In the genomic region with DNA sequence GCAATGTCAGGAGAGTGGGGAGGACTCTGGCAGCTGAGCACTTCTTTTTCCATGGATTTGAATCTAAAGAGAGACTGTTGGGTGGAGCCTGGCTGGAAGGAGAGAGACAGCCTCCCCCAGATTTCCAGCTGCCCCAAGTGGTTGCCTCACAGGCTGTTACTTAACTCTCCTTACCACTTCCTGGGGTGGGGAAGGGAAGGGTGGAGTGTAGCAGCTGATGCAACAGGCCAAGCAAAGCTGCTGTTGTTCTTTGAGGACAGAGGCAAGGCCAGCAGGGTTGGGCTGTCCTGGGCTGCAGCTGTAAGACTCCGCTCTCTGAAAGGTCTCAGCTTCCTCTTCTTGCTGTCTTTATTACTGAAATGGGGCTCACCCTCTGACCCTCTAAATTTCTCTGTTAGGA, we compare ENCODE assay signal across 9 mouse cellular contexts. TPM values are rescaled to one million over a fixed set of nuclear protein-coding genes. Genes with fewer than 3 reads are reported as not detected.
DNase-seq lines count a peak whose midpoint lies in the region; ATAC-seq and TF ChIP-seq lines count a peak whose summit lies in the region.
"Had no signal": no experiment of that assay in that cellular context is flagged by ENCODE, and none has a peak within 500 bp of the region (broad histone marks: within the 10 kb centered on the region; RNA-seq: fewer than 3 reads in every experiment).

No protein-coding gene starts in this region.

- no peaks in the 10 kb centered on the region for H3K27me3 ChIP-seq in heart, embryonic 16.5 days (ENCODE audit: control insufficient read depth, insufficient read depth, low read length)
- no peaks in the 10 kb centered on the region for H3K27me3 ChIP-seq in liver, adult 2 months (ENCODE audit: control insufficient read depth, insufficient read depth, low read length)
- no peaks in the 10 kb centered on the region for H3K27me3 ChIP-seq in midbrain, postnatal 0 days (ENCODE audit: insufficient read depth, low read length)

- DNase-seq in left cerebral cortex, adult 11 months (ENCODE audit: low spot score): peak; percentile 41
- no peak for DNase-seq in left cerebral cortex, postnatal 4 days
- DNase-seq in liver, adult 2 months (ENCODE audit: extremely low read depth, low read depth, low spot score): peak; percentile 8
- peak; percentile 36 for DNase-seq in ovary, postnatal 14 days (ENCODE audit: low spot score)
- DNase-seq in urinary bladder, postnatal 25 days (ENCODE audit: low spot score): peak; percentile 56
- DNase-seq in midbrain, postnatal 0 days (ENCODE audit: low spot score): no peak

- no peaks in the 10 kb centered on the region for H3K36me3 ChIP-seq in heart, embryonic 16.5 days (ENCODE audit: control insufficient read depth, insufficient read depth)
- H3K36me3 ChIP-seq in liver, adult 2 months (ENCODE audit: control insufficient read depth, insufficient read depth, low read length): no peaks in the 10 kb centered on the region
- no peaks in the 10 kb centered on the region for H3K36me3 ChIP-seq in midbrain, postnatal 0 days (ENCODE audit: insufficient read depth, low read length)
- H3K36me3 ChIP-seq: neural tube, embryonic 12.5 days had no signal

- H3K4me3 ChIP-seq in brown adipose tissue, adult 24 weeks (ENCODE audit: insufficient read depth, low read depth, low read length): 0 out of 2 replicates have a peak overlapping the region, but pooled peaks have one; percentile 21
- no peak overlapping the region for H3K4me3 ChIP-seq in heart, embryonic 16.5 days (ENCODE audit: low read length)
- H3K4me3 ChIP-seq in liver, adult 2 months (ENCODE audit: insufficient read depth, low read depth, low read length): no peak overlapping the region
- no peak overlapping the region for H3K4me3 ChIP-seq in midbrain, postnatal 0 days (ENCODE audit: low read depth, low read length)
- H3K4me3 ChIP-seq: neural tube, embryonic 12.5 days had no signal

- no peaks in the 10 kb centered on the region for H3K9me3 ChIP-seq in heart, embryonic 16.5 days (replicated peaks; ENCODE audit: control insufficient read depth, low read length)
- H3K9me3 ChIP-seq in midbrain, postnatal 0 days (ENCODE audit: low read length): no peaks in the 10 kb centered on the region
- H3K9me3 ChIP-seq: neural tube, embryonic 12.5 days had no signal

- peaks cover 19% of the 10 kb centered on the region for H3K4me1 ChIP-seq in brown adipose tissue, adult 24 weeks (ENCODE audit: control insufficient read depth, insufficient read depth, insufficient read length, low read length)
- H3K4me1 ChIP-seq in heart, embryonic 16.5 days (ENCODE audit: control insufficient read depth, insufficient read depth, low read length): no peaks in the 10 kb centered on the region; the same call in 1 of the 2 replicates
- H3K4me1 ChIP-seq in liver, adult 2 months (ENCODE audit: control insufficient read depth, insufficient read depth, low read length): no peaks in the 10 kb centered on the region
- no peaks in the 10 kb centered on the region for H3K4me1 ChIP-seq in midbrain, postnatal 0 days (ENCODE audit: insufficient read depth, low read length)
- H3K4me1 ChIP-seq: neural tube, embryonic 12.5 days had no signal

- 61% methylated on average over 1 of the region's 1 CpGs for WGBS in heart, embryonic 16.5 days
- 92% methylated on average over 1 of the region's 1 CpGs for WGBS in liver, adult 2 months
- 80% methylated on average over 1 of the region's 1 CpGs for WGBS in midbrain, postnatal 0 days

- H3K79me2 ChIP-seq in liver, adult 2 months (ENCODE audit: control insufficient read depth, insufficient read depth, low read length): no peaks in the 10 kb centered on the region

- ATAC-seq in heart, embryonic 16.5 days (replicated peaks; ENCODE audit: extremely low read depth, insufficient read depth, low FRiP score): peak; percentile 79
- ATAC-seq in midbrain, postnatal 0 days (ENCODE audit: low FRiP score): no peak

- H3K9ac ChIP-seq in heart, embryonic 16.5 days (ENCODE audit: low read length): no peak overlapping the region
- no peak overlapping the region for H3K9ac ChIP-seq in liver, adult 2 months (ENCODE audit: low read depth, low read length)
- no peak overlapping the region for H3K9ac ChIP-seq in midbrain, postnatal 0 days (replicated peaks; ENCODE audit: low read length, poor library complexity, severe bottlenecking)
- H3K9ac ChIP-seq: neural tube, embryonic 12.5 days had no signal

- TF ChIP-seq CTCF in liver, adult 2 months (IDR thresholded peaks at IDR 0.05; ENCODE audit: low read depth, low read length): no peak
- no peak for TF ChIP-seq CTCF in midbrain, postnatal 0 days (IDR thresholded peaks at IDR 0.05)

- TF ChIP-seq POLR2A in liver, adult 2 months (IDR thresholded peaks at IDR 0.05; ENCODE audit: extremely low read depth, insufficient read depth, low read length): no peak

- peak overlapping the region; percentile 90 for H3K27ac ChIP-seq in brown adipose tissue, adult 24 weeks (replicated peaks; ENCODE audit: low read depth, low read length)
- H3K27ac ChIP-seq in heart, embryonic 16.5 days (ENCODE audit: low read length): peak overlapping the region; percentile 41
- H3K27ac ChIP-seq in liver, adult 2 months (replicated peaks; ENCODE audit: insufficient read depth, low read depth, low read length): no peak overlapping the region
- no peak overlapping the region for H3K27ac ChIP-seq in midbrain, postnatal 0 days (ENCODE audit: low read depth, low read length)
- H3K27ac ChIP-seq: neural tube, embryonic 12.5 days had no signal

- intact Hi-C loops in left cerebral cortex, postnatal 4 days (cut with DNase I): no loop called here

- no peak overlapping the region for H3K4me2 ChIP-seq in heart, embryonic 16.5 days (ENCODE audit: low read depth, low read length)
- no peak overlapping the region for H3K4me2 ChIP-seq in midbrain, postnatal 0 days (ENCODE audit: low read depth, low read length, poor library complexity, severe bottlenecking)
- H3K4me2 ChIP-seq: neural tube, embryonic 12.5 days had no signal

RNA-seq across cellular contexts. Expression of gene Mrpl33, which starts 5.6 kb away (rescaled TPM):
- total RNA-seq in left cerebral cortex, postnatal 4 days (2021): 100 to 1,000 TPM; 116 to 121 TPM
- polyA plus RNA-seq in brown adipose tissue, adult 24 weeks (2012; ENCODE audit: insufficient read depth, insufficient read length, missing spikeins): 464 and 474 TPM in 2 replicates
- polyA plus RNA-seq in heart, embryonic 16.5 days (2015; fragmentation: Nextera tagmentation; extraction: Ambion mirVana): 382 and 409 TPM in 2 replicates
- total RNA-seq in liver, adult 2 months (2014; rRNA removed): 60.8 and 65.1 TPM in 2 replicates
- polyA plus RNA-seq in liver, adult 2 months (2012; rRNA removed): 8.6 and 11.5 TPM in 2 replicates
- total RNA-seq in midbrain, postnatal 0 days (2014; rRNA removed): 79.9 and 114 TPM in 2 replicates
- polyA plus RNA-seq in midbrain, postnatal 0 days (2015; fragmentation: Nextera tagmentation; extraction: Ambion mirVana): 283 and 291 TPM in 2 replicates

Comparison
In these comparisons a context has a peak if more than half of its experiments do, and no peak if none do; other contexts are left out.
1. DNase-seq: peak in left cerebral cortex, adult 11 months (single experiment), liver, adult 2 months (single experiment), ovary, postnatal 14 days (single experiment) and urinary bladder, postnatal 25 days (single experiment); none in left cerebral cortex, postnatal 4 days (single experiment) and midbrain, postnatal 0 days (single experiment).
2. H3K27ac ChIP-seq: peak in brown adipose tissue, adult 24 weeks (single experiment) and heart, embryonic 16.5 days (single experiment); none in liver, adult 2 months (single experiment) and midbrain, postnatal 0 days (single experiment).
3. RNA of gene Mrpl33, which starts 5.6 kb away (polyA plus RNA-seq): 464 to 474 TPM in brown adipose tissue, adult 24 weeks, 382 to 409 TPM in heart, embryonic 16.5 days and 283 to 291 TPM in midbrain, postnatal 0 days; 8.6 to 11.5 TPM in liver, adult 2 months; every median in the first group is over 10 times any median in the second.